Mouse (Mus musculus) heart, embryonic 15.5 days (tissue): ENCODE results near the gene Fer1l4. TPM values are rescaled to one million over a fixed set of nuclear protein-coding genes. Genes with fewer than 3 reads are reported as not detected.

Experiments
- ATAC-seq: fragments of 200-750 bp; cut with Nextera tagmentation; replicated peaks from 2 replicates; pipeline ENCODE4 v1.8.0; 2017; ENCODE audit warnings: low read depth, moderate TSS enrichment; ENCODE audit not compliant: insufficient number of reproducible peaks, insufficient read depth, low FRiP score
- H3K27ac ChIP-seq: fragments of 300-500 bp; sonication (generic); 2 replicates; pipeline ENCODE4 v1.5.1; 2015; ENCODE audit warnings: mild to moderate bottlenecking, inconsistent platforms
- H3K27me3 ChIP-seq: fragments of 300-500 bp; sonication (generic); 2 replicates; pipeline ENCODE4 v1.6.1; 2015; ENCODE audit warnings: inconsistent platforms
- H3K36me3 ChIP-seq: fragments of 300-500 bp; sonication (generic); 2 replicates; pipeline ENCODE4 v1.6.1; 2015; ENCODE audit warnings: mild to moderate bottlenecking, inconsistent platforms
- H3K4me1 ChIP-seq: fragments of 300-500 bp; sonication (generic); replicated peaks from 2 replicates; pipeline ENCODE4 v1.6.1; 2015; ENCODE audit warnings: inconsistent platforms
- H3K4me2 ChIP-seq: fragments of 300-500 bp; sonication (generic); 2 replicates; pipeline ENCODE4 v1.6.1; 2015; ENCODE audit warnings: inconsistent platforms, mild to moderate bottlenecking, moderate library complexity
- H3K4me3 ChIP-seq: fragments of 300-500 bp; sonication (generic); 2 replicates; pipeline ENCODE4 v1.5.1; 2015; ENCODE audit warnings: mild to moderate bottlenecking, inconsistent platforms
- H3K9ac ChIP-seq: fragments of 300-500 bp; sonication (generic); 2 replicates; pipeline ENCODE4 v1.6.1; 2015; ENCODE audit warnings: mild to moderate bottlenecking, inconsistent platforms
- H3K9me3 ChIP-seq: fragments of 300-500 bp; sonication (generic); replicated peaks from 2 replicates; pipeline ENCODE4 v1.6.1; 2016; ENCODE audit warnings: inconsistent platforms
- WGBS: fragments of 180-500 bp; shearing (Covaris S2); methylation state at CpG from one replicate; pipeline ENCODE4 v1.1.7; 2015; ENCODE audit warnings: mixed read lengths; 5-methylcytosine and 5-hydroxymethylcytosine counted together
- polyA plus RNA-seq: library from polyadenylated mRNA; unstranded; fragments of >200 nt; fragmentation: Nextera tagmentation; extraction: Ambion mirVana; gene quantifications from 2 replicates; pipeline ENCODE4 v1.2.1, GENCODE M21; 2015

Fer1l4 gene
- polyA plus RNA-seq, 1 experiment from 2014 or later: not detected

GRCm38 (mm10) chr2:156071236-156071635, 18.5 kb upstream of the Fer1l4 start:
- Histone ChIP-seq H3K27ac (no peak overlapping the region), H3K4me3 (no peak overlapping the region), H3K9ac (no peak overlapping the region), H3K27me3 (no peaks in the 10 kb centered on the region), H3K4me2 (no peak overlapping the region), H3K36me3 (peaks cover 65% of the 10 kb centered on the region), H3K9me3 (no peaks in the 10 kb centered on the region), H3K4me1 (no peaks in the 10 kb centered on the region)
- WGBS: 97% methylated on average over 10 of the region's 10 CpGs
- ATAC-seq: no peak

GRCm38 (mm10) chr2:156067916-156068315, 15.2 kb upstream of the Fer1l4 start:
- Histone ChIP-seq H3K9ac (no peak overlapping the region), H3K27me3 (no peaks in the 10 kb centered on the region), H3K4me2 (no peak overlapping the region), H3K4me3 (no peak overlapping the region), H3K4me1 (peaks cover 4% of the 10 kb centered on the region), H3K36me3 (peaks cover 32% of the 10 kb centered on the region), H3K27ac (no peak overlapping the region), H3K9me3 (no peaks in the 10 kb centered on the region)
- WGBS: 88% methylated on average over 10 of the region's 10 CpGs
- no peak for ATAC-seq

GRCm38 (mm10) chr2:156066126-156066525, 13.4 kb upstream of the Fer1l4 start:
- peak overlapping the region; percentile 66 for H3K4me3 ChIP-seq
- no peak for ATAC-seq
- peaks cover 4% of the 10 kb centered on the region for H3K4me1 ChIP-seq
- 40% methylated on average over 10 of the region's 10 CpGs for WGBS
- H3K36me3 ChIP-seq: peaks cover 16% of the 10 kb centered on the region
- H3K27ac ChIP-seq: no peak overlapping the region
- H3K4me2 ChIP-seq: peak overlapping the region; percentile 94
- no peaks in the 10 kb centered on the region for H3K9me3 ChIP-seq
- H3K9ac ChIP-seq: peak overlapping the region; percentile 74; the same call in 1 of the 2 replicates
- no peaks in the 10 kb centered on the region for H3K27me3 ChIP-seq

GRCm38 (mm10) chr2:156065099-156066041, 12.6 kb upstream of the Fer1l4 start, which contains the start of gene Spag4:
Gene Spag4 (plus strand): TSS chr2:156065175.
- peak within 1 kb of the TSS; percentile 66 for H3K4me3 ChIP-seq
- under 1% methylated on average over 81 of the region's 81 CpGs for WGBS

GRCm38 (mm10) chr2:156047929-156048328, 4.8 kb downstream of the Fer1l4 start:
- WGBS: 7% methylated on average over 19 of the region's 19 CpGs
- Histone ChIP-seq H3K36me3 (no peaks in the 10 kb centered on the region), H3K27me3 (peaks cover 47% of the 10 kb centered on the region), H3K9ac (no peak overlapping the region; the same call in 1 of the 2 replicates), H3K4me2 (peak overlapping the region; percentile 28), H3K4me1 (0 out of 2 replicates have a peak, but pooled peaks cover 6% of the 10 kb centered on the region), H3K9me3 (no peaks in the 10 kb centered on the region), H3K27ac (no peak overlapping the region), H3K4me3 (no peak overlapping the region)
- no peak for ATAC-seq

More at GRCm38 (mm10) chr2:156065099-156066041, 12.6 kb upstream of the Fer1l4 start, which contains the start of gene Spag4:
- ATAC-seq: peak; percentile 83
- H3K9ac ChIP-seq: peak within 1 kb of the TSS; percentile 74
- no peaks in the 10 kb centered on the region for H3K9me3 ChIP-seq
- peaks cover 11% of the 10 kb centered on the region; the same call in 1 of the 2 replicates for H3K36me3 ChIP-seq
- H3K27ac ChIP-seq: peak within 1 kb of the TSS; percentile 74
- H3K4me1 ChIP-seq: peaks cover 4% of the 10 kb centered on the region
- H3K27me3 ChIP-seq: no peaks in the 10 kb centered on the region
- H3K4me2 ChIP-seq: peak within 1 kb of the TSS; percentile 94

GRCm38 (mm10) chr2:156042903-156043302, 9.8 kb downstream of the Fer1l4 start:
- no peak overlapping the region for H3K27ac ChIP-seq
- H3K36me3 ChIP-seq: no peaks in the 10 kb centered on the region
- peaks cover 15% of the 10 kb centered on the region for H3K27me3 ChIP-seq
- 0 out of 2 replicates have a peak, but pooled peaks cover 4% of the 10 kb centered on the region for H3K4me1 ChIP-seq
- ATAC-seq: no peak
- no peak overlapping the region for H3K4me3 ChIP-seq
- no peaks in the 10 kb centered on the region for H3K9me3 ChIP-seq
- no peak overlapping the region for H3K4me2 ChIP-seq
- H3K9ac ChIP-seq: no peak overlapping the region
- 78% methylated on average over 8 of the region's 8 CpGs for WGBS

GRCm38 (mm10) chr2:156039390-156039789, 13.4 kb downstream of the Fer1l4 start:
- Histone ChIP-seq H3K27ac (no peak overlapping the region), H3K4me3 (no peak overlapping the region), H3K4me2 (no peak overlapping the region), H3K27me3 (no peaks in the 10 kb centered on the region), H3K9ac (no peak overlapping the region), H3K4me1 (no peaks in the 10 kb centered on the region), H3K9me3 (no peaks in the 10 kb centered on the region), H3K36me3 (no peaks in the 10 kb centered on the region)
- WGBS: 83% methylated on average over 3 of the region's 3 CpGs
- ATAC-seq: no peak

- no peak for ATAC-seq
- Histone ChIP-seq H3K27ac (no peak overlapping the region), H3K36me3 (no peaks in the 10 kb centered on the region), H3K9me3 (no peaks in the 10 kb centered on the region), H3K4me1 (no peaks in the 10 kb centered on the region), H3K9ac (no peak overlapping the region), H3K4me2 (no peak overlapping the region), H3K27me3 (no peaks in the 10 kb centered on the region), H3K4me3 (no peak overlapping the region)
Measured at GRCm38 (mm10) chr2:156025482-156025881, 27.3 kb downstream of the Fer1l4 start.

GRCm38 (mm10) chr2:156021765-156022164, 31.0 kb downstream of the Fer1l4 start:
- 84% methylated on average over 2 of the region's 2 CpGs for WGBS
- no peaks in the 10 kb centered on the region for H3K9me3 ChIP-seq

GRCm38 (mm10) chr2:156021219-156021618, 31.5 kb downstream of the Fer1l4 start:
- 65% methylated on average over 8 of the region's 8 CpGs for WGBS
- Histone ChIP-seq H3K4me3 (no peak overlapping the region), H3K4me2 (no peak overlapping the region), H3K9ac (no peak overlapping the region), H3K27me3 (no peaks in the 10 kb centered on the region), H3K4me1 (no peaks in the 10 kb centered on the region), H3K9me3 (no peaks in the 10 kb centered on the region), H3K27ac (no peak overlapping the region), H3K36me3 (peaks cover 24% of the 10 kb centered on the region)
- ATAC-seq: no peak

More at GRCm38 (mm10) chr2:156021765-156022164, 31.0 kb downstream of the Fer1l4 start:
- Histone ChIP-seq H3K27me3 (no peaks in the 10 kb centered on the region), H3K9ac (no peak overlapping the region), H3K4me1 (no peaks in the 10 kb centered on the region), H3K36me3 (peaks cover 18% of the 10 kb centered on the region), H3K4me3 (no peak overlapping the region), H3K27ac (no peak overlapping the region), H3K4me2 (no peak overlapping the region)
- ATAC-seq: no peak

GRCm38 (mm10) chr2:156018106-156018505, 34.6 kb downstream of the Fer1l4 start:
- H3K27ac ChIP-seq: no peak overlapping the region
- WGBS: 89% methylated on average over 3 of the region's 3 CpGs
- H3K9ac ChIP-seq: no peak overlapping the region
- no peak overlapping the region for H3K4me3 ChIP-seq
- peaks cover 54% of the 10 kb centered on the region for H3K36me3 ChIP-seq
- no peaks in the 10 kb centered on the region for H3K27me3 ChIP-seq
- no peaks in the 10 kb centered on the region for H3K4me1 ChIP-seq
- no peak for ATAC-seq
- H3K4me2 ChIP-seq: no peak overlapping the region
- no peaks in the 10 kb centered on the region for H3K9me3 ChIP-seq
